Mouse (Mus musculus) retina, postnatal 1 day (tissue): ENCODE measurements around the gene Snx4.

Source experiments
- DNase-seq: peaks from one replicate; pipeline ENCODE4 v3.0.0-alpha.2; 2012

The Snx4 gene

DNA sequence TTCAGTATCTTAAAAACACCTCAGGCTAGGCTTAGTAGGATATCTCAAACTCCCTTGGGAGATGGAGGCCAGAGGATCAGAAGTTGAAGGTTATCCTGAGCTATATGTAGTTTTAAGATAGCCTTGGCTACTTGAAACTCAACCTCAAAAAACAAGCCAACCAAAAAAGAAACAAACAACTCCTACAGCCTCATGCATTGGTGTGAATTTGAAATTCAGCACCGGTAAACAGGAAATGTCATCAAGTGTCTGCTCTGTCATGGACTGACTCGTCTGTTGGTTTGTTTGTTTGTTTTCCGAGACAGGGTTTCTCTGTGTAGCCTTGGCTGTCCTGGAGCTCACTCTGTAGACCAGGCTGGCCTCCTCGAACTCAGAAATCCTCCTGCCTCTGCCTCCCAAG, 20.6 kb downstream of the Snx4 start:
- no peak for DNase-seq

DNA sequence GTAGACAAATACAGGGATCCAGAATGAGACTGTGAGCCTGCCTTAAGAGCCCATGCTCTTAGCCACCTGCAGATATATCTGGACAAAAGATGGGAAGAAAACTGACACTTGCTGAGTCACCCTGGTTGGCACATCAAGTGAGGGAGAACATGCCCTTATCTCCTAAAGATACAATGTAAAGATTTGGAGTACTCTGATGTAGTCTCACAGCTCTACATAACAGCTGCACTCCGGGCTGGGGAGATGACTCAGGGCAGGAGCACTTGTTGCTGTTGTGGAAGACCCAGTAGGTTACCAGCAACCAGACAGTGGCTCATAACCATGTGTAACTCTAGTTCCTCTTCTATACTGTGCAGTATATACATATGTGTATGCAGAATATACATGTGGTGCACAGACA, 31.8 kb downstream of the Snx4 start:
- no peak for DNase-seq

DNA sequence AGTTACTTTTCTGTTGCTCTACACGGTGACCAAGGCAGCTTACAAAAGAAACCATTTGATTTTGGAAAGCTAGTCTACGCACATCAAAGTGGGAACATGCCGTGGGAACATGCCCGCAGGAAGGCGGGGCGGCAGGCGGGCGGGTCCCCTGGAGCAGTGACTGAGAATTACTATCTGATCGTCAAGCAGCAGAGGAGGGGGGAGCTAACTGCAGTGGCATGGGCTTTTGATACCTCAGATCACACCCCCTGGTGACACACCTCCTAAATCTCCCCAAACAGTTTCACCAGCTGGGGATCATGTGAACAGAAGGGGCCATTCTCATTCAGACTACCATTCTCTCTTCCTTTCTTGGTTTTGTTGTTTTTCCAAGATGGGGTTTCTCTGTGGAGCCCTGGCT, 37.3 kb downstream of the Snx4 start:
- DNase-seq = no peak

DNA sequence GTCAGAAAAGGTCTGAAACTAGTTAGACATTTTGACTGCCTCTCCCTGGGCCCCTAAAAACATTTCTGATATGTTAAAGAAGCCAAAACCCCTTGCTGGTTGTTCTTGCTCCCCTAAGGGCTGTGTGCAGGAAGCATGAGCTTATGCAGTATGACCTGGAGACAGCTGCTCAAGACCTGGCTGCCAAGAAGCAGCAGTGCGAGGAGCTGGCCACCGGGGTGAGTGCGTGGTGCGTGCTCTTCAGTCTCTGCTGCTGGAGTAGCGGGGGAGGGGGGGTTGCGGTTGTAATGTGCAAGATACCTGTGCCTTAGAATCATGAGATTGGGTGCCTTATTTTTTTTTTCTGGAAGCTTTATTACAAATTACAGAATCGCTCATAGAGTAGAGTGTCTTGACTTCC, 38.7 kb downstream of the Snx4 start:
- DNase-seq = peak; percentile 16

DNA sequence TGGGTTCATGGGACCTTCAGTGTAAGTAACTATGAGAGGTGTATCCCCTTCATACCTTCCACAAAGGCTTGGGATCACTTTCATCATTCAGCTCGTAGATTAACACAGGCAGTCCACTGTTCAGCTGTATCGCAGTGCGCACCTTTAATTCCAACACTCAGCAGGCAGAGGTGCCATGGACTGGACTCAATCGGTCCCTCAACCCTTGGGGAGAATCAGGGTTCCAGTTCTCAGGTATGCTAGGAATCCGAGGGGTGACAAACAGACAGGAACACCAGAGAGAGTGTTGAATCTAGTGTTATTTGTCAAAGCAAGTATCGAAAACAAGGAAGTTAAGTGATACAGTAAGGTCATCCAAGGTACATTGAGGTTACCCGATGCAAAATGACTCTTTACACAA, 41.0 kb downstream of the Snx4 start:
- no peak for DNase-seq

DNA sequence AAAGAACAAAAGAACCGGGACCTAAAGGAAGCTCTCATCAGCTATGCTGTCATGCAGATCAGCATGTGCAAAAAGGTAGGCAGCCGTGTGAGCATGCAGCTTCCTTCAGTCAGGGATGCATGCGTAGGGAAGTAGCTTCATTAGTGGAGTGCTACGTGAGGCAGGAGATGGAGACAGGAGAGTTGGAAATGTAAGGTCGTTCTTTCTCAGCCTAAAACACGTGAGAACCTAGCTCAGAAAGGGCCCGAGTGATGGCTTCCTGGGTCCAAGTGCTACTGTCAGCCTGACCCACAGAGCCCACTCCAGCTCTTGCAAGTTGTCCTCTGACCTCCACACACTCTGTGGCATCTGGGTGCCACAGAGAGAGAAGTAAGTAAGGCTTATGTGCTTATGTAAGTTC, 43.4 kb downstream of the Snx4 start:
- DNase-seq = no peak

DNA sequence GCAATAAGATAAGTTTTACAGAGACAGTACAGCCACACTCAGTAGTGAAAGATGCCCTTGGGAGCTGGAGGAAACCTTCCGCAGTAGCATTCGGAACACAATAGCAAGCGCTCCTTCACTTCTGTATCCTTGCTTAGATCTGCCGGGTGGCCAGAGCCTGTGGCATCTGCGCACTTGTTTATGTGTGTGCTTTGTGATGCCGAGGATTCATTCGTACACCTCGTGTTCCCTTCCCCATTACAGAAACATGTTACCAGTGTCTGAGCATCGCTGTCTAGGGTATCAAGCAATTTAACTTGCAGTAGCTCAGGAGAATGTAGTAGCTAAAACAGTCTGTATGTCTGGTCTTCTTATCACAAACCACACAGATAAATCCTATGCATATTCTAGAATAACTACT, 44.1 kb downstream of the Snx4 start:
- no peak for DNase-seq

DNA sequence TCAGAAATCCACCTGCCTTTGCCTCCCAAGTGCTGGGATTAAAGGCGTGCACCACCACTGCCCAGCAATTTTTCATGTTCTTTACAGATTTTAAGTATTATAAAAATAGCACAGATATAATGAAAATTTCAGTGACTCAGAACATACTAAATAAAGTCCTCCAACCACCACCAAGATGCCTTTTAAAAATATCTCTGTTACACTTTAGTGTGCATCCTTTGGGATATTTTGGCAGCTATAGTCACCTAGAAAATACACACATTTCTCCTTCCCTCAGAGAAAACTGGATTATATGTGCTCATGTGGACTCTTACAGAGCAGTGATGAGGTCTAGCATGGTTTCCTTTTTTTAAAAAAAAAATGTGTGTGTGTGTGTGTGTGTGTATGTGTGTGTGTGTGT, 46.3 kb downstream of the Snx4 start:
- DNase-seq = no peak

DNA sequence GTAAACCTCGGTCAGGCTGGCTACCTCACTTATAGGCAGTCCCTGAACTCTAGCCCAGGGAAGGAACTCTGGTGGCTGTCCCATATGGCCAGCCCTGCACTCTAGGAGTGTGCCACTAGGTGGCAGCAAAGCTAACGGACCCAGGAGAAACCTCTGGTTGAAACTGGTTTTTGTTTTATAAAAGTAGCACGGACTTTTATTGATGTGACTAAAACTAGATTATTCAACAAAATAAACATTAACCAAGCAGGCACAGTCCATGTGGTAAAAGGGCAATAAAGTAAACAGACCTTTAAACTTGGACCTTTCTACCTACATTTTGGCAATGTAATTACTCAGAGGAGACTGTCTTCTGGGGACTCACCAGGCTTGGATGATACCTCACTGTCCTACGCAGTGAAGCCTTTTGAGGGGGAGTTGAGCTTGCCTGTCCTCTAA, 55.4 kb downstream of the Snx4 start:
- peak; percentile 75 for DNase-seq

DNA sequence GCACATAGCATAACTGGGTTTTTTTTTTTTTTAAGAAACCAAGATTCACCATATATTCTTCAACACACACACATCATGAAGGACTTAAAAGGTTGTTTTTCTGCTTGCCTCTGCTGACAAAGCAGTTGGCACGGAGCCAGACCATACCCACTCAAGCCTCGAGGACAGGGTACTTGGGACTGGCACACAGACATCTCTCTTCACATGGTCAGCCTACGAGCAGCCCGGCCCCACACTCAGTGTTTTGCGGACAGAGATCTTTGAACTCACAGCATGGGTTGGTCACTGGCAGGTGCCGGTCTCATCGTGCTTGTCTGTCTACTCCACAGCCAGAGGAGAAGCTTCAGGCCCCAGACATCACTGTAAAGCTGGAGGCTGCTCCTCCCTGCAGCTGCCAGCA, 56.5 kb downstream of the Snx4 start:
- peak; percentile 25 for DNase-seq

DNA sequence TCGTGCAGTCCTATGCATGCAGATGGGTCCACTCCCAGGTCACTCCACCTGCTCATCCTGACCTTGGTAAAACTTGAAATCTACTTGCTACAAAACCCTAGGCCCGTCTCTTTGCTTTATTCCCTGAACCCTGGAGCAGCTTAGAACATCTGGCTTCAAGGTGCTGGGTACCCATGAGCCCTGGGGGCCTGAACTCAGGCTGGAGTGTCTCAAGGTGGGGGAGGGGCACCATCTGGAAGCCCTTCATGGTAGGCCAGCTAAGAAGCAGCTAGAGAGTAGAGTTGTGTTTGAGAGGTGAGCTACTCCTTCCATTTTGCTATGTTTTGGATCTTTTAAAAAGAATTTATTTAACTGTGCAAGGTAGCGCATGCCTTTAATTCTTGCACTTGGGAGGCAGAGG, 57.8 kb downstream of the Snx4 start:
- DNase-seq = peak; percentile 21

DNA sequence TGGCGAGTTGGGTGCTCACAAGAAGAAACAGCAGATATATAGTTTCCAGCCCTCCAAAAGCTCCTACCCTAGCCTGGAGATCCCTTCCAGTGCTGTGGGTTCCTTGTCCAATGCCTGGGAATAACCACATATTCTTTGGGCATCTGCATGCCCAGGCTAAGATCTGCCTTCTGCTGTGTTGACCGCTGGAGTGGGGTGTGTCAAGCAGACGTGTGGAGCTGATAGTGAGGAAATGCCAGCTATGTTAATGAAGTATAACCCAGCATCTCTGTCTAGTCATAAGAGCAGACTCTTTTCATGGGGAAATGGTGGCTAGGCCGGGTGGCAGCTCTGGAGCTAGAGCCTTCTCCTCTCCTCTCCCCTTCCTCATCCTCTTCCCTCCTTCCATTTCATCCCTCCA, 64.4 kb downstream of the Snx4 start:
- no peak for DNase-seq

DNA sequence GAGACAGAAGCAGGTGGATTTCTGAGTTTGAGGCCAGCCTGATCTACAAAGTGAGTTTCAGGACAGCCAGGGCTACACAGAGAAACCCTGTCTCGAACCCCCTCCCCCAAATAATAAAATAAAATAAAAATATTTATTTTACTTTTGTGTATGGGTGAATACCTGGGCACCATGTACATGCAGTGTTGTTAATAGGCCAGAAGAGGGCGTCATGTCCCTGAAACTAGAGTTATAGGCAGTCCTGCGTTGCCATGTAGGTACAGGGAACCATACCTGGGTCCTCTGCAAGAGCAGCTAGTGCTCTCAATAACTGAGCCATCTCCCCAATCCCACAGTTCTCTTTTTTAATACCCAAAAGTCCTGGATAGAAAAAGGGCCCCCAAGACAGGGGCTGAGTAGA, 66.4 kb downstream of the Snx4 start:
- DNase-seq = no peak

DNA sequence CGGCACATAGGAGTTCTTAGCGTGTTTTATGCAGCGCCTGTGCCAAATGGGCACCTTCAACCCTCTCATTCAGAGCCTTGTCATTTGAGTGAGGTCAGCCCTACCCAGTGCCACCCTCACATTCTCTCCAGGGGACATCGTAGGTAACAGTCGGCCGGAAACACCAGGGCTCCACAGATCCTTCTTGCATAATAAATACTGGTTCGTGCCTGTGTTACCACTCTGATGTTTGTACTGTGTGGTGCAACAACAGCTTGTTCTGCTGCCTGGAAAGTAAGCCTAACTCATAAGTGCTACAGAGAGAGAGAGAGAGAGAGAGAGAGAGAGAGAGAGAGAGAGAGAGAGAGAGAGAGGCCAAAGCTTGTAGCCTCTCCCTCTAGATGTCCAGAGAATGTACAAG, 66.8 kb downstream of the Snx4 start:
- no peak for DNase-seq

DNA sequence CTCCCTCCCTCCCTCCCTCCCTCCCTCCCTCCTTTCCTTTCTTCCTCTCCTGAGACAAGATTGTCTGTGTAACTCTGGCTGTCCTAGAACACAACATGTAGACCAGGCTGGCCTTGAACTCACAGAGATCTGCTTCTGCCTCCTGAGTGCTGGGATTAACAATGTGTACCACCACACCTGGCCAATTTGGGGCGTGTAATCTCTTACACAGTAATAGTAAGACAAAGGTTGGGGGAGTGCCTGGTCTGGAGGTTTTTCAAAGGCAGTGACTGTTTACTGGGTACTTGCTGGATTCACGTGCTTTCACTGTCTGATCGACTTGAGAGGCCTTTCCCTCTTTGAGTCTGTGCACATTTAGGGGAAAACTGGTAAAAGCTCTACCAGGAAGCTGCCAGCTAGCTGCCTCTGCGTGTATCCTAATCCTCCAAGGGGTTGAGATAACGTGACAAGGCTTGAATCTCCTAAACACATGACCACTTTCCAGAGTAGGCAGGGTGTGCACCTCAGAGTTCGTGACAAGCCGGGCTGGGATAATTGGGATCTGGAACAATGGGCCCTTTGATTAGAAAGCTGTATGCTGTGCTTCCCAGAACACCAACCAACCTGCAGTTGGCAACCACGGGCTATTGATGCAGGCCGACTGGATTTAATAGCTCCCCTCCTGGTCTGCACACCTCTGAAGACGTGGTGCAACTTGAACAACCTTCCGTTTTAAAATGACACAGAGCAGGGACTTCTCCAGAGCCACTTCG, 74.6 kb downstream of the Snx4 start:
- DNase-seq = peak; percentile 87

DNA sequence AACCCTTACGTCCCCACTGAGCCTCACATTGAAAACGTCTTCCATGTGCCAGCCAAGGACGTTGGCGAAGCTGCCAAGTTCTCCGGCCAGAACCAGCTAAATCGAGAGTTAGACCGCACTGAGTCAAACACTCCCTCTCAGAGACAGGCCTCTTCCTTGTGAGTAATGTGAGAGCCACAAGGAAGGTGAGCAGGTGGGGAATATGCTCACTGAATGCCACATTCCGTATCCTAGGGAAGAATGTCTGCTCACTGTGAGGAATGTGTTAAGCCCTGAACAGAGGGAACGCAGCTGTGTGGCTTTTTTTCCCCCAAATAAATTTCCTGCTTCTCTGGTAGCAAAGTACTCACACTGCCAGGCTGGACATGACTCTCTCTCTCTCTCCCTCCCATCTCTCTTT, 75.3 kb downstream of the Snx4 start:
- DNase-seq = no peak

DNA sequence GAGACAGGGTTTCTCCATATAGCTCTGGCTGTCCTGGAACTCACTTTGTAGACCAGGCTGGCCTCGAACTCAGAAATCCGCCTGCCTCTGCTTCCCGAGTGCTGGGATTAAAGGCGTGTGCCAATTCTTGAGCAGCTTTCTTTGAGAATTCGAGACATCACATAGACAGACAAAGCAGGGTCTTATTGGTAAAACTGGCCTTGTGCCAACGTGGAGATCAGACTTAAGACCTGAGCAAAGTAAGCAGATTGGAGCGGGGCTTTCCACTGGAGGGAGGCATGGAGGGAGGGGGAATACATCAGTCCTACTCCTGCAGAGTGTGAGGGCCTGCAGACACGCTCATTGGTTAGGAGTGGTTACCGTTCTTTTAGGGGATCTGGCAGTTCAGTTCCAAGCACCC, 75.9 kb downstream of the Snx4 start:
- peak; percentile 83 for DNase-seq

DNA sequence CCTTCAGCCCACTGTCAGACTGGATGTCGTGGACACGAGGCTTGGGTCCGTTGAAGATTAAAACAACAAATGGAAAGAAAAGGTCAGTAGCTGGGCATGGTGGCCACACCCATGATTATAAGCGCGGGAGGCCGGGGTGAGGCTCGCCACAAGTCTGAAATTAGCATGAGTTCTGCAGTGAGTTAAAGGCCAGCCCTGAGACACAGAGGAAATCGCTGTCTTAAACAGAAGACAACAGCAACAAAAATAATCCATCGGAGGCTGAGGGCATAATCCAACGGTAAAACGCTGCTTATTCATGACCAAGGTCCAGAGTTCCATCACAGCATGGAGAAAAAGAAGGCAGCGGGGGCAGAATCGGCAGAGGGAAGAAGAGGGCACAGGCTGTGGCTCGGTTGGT, 81.8 kb downstream of the Snx4 start:
- no peak for DNase-seq

DNA sequence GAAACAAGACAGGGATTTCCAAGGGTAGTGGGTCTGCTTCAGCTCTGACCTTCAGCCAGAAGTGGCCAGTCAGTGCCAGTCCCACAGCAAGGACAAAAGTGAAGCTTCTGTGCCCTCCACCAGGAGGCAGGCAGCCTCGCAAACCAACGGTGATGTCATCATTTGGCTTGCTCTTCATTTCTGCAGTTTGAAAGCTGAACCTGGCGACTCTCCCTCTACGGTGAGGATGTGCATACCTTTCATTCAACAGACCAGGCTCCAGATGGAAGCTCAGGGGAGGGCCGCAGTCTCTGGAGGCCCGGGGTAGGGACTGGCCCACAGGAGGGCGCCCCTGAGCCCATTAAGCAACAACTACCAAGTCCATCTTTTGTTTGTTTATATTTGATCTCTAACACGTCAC, 85.9 kb downstream of the Snx4 start:
- DNase-seq = peak; percentile 84

DNA sequence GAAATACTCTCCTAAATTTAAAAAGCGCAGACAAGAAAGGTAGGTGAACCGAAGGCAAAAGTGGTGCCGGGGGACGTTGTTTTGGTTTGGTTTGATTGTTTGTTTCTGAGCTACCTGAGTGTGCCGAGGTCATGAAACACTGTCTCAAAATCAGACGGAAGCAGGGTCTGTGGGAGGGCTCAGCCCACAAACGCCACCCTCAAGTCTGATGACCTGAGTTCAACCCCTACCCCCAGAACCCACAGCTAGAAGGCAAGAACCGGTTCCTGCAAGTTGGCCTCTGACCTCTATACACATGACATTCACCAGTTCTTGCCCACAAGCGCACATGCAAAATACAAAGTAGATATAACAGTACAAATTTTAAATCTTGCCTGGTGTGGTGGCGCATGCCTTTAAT, 86.4 kb downstream of the Snx4 start:
- DNase-seq = no peak

DNA sequence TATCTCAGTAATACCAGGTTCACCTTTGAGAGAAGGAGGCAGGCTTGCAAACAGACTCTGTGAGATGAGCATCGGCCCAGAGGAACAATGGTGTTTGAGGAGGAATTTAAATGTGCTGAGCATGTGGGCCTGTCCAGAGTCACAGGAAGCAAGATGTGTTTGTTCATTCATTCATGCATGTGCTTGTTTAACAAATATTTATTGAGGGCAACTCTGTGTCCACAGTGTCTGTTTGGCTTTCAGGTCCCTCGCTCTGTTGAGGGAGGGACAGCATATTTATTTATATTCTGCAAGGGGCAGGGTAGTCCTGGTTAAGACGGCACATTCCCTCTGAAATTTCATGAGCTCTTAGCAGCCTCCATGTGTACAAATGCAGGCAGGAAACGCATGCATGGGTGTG, 87.2 kb downstream of the Snx4 start:
- DNase-seq = no peak

DNA sequence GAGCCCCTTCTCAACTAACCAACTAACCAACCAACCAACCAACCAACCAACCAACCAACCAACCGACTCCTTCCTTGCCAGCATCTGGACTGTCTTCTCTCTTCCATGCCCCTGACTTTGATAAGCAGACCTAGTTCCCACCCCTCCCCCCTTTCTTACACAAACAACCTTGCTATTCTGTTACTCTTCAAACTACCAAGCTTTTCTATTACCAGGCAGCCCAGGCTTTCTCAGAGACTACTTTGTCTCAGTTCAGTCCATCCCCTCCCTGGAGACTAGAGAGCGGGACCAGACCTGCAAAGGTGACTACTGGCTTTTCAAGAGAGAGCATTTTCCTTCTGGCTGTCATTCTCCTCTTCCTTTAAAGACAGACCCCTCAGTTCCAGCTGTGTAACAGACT, 88.2 kb downstream of the Snx4 start:
- DNase-seq = no peak

DNA sequence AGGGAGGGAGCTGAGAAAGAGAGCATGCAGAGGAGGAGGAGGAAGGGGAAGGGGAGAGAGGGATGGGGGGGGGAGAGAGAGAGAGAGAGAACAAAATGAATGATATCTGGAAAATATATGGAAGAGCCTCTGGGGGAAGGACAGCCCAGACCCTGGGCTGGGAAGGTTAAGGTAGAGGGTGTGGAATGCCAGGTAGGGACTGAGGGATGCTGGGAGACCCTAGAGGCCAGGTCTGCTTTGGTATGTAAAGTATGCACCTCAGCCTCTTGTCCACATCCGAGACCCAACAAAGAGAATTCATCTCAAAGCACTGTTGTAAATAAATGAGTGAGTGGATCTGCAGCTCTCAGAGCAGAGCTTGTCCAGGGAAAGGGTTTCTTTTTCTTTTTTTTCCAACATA, 91.1 kb downstream of the Snx4 start:
- no peak for DNase-seq

DNA sequence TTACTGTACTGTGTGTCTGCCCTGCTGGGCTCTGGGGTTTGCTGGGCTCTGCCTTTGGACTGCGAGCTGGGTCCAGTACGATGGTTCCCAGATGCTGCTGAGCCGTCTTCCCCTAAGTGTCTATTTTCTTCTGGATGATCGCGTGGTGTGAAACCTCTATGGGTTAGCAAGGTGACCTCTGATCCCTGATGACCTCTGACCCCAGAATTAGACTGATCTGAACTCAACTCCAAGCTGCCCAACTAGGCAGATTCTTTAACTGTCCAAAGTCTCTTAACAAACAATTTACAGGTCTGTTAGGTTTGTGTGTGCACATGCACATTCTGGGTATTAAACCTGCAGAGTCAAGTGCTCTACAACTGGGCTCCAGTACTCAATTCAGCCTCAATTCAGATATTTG, 91.9 kb downstream of the Snx4 start:
- no peak for DNase-seq

DNA sequence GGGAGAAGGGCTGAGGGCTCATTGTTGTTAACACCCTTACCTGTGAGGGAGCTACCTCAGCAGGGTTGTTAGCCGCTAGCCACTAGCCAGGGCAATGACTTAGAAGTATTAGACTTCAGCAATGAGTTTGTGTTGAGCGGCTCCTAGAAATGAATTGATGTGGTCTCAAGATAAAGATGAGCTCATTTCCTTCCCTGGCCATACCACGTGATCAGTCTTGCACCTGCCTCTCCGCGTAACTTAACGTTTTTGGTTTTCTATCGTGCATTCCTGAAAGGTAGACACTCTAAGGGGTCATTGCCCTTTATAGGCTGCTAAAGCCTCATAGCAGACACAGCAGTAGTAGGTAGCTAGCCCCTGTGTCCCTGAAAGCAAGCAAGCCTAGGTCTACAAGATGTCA, 92.4 kb downstream of the Snx4 start:
- DNase-seq = no peak

DNA sequence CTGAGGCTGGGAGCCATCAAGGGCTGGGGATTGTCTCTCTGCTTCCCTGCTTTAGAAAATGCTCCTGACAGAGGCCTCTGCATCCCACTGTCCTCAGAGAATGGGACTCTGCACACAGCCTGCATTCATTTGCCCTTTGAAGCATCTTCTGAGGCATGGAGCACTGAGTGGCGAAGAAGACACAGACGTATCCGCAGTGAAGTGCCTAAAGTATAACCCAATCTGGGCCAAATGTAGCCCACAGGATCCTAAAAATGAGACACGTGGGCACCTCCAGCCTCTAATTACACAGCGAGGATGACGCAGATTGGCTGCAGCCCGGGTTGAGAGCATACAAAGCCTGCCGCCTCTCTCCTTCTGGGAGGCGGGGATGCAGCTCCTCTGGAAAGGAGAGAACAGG, 93.1 kb downstream of the Snx4 start:
- peak; percentile 35 for DNase-seq
